Mouse (Mus musculus) liver, adult 2 months (tissue): ENCODE results near the gene Tchp. TPM values are rescaled to one million over a fixed set of nuclear protein-coding genes. Genes with fewer than 3 reads are reported as not detected.
A peak's percentile ranks its signal among the peaks of the same experiment; 100 is the strongest.

Experiments used
- DNase-seq: peaks from one replicate; pipeline ENCODE4 v3.0.0-alpha.2; 2011; ENCODE audit warnings: low read depth, low spot score; ENCODE audit errors: extremely low read depth
- H3K27ac ChIP-seq: fragments of 200-500 bp; replicated peaks from 2 replicates; pipeline ENCODE4 v1.5.1; 2012; ENCODE audit warnings: low read depth, mild to moderate bottlenecking, control low read depth, inconsistent platforms, low read length; ENCODE audit not compliant: insufficient read depth
- H3K27me3 ChIP-seq: fragments of 200-500 bp; 2 replicates; pipeline ENCODE4 v1.6.1; 2012; ENCODE audit warnings: mild to moderate bottlenecking, moderate library complexity, low read length, inconsistent platforms; ENCODE audit not compliant: control insufficient read depth, insufficient read depth
- H3K36me3 ChIP-seq: fragments of 200-500 bp; 2 replicates; pipeline ENCODE4 v1.6.1; 2012; ENCODE audit warnings: low read length, inconsistent platforms; ENCODE audit not compliant: control insufficient read depth, insufficient read depth
- H3K4me1 ChIP-seq: fragments of 200-500 bp; 2 replicates; pipeline ENCODE4 v1.6.1; 2011; ENCODE audit warnings: low read length; ENCODE audit not compliant: control insufficient read depth, insufficient read depth
- H3K4me3 ChIP-seq: fragments of 200-500 bp; 2 replicates; pipeline ENCODE4 v1.5.1; 2011; ENCODE audit warnings: low read depth, mild to moderate bottlenecking, control low read depth, low read length, moderate library complexity; ENCODE audit not compliant: insufficient read depth
- H3K79me2 ChIP-seq: fragments of 200-500 bp; 2 replicates; pipeline ENCODE4 v1.6.1; 2012; ENCODE audit warnings: inconsistent platforms, mild to moderate bottlenecking, low read length, moderate library complexity; ENCODE audit not compliant: control insufficient read depth, insufficient read depth
- H3K9ac ChIP-seq: fragments of 200-500 bp; 2 replicates; pipeline ENCODE4 v1.6.1; 2012; ENCODE audit warnings: low read depth, mild to moderate bottlenecking, control low read depth, inconsistent platforms, low read length
- CTCF ChIP-seq: fragments of 200-500 bp; IDR thresholded peaks from 2 replicates; pipeline ENCODE4 v1.5.1; 2011; ENCODE audit warnings: low read depth, low read length, control low read depth
- POLR2A ChIP-seq: fragments of 200-500 bp; IDR thresholded peaks from 2 replicates; pipeline ENCODE4 v1.6.1; 2011; ENCODE audit warnings: low read length, control low read depth; ENCODE audit not compliant: insufficient read depth; ENCODE audit errors: extremely low read depth
- WGBS: fragments of 180-500 bp; shearing (Covaris S2); methylation state at CpG from one replicate; pipeline ENCODE4 v1.1.7; 2018; 5-methylcytosine and 5-hydroxymethylcytosine counted together
- polyA plus RNA-seq: library from polyadenylated mRNA; depleted of rRNA; stranded (reverse); fragments of >200 nt; gene quantifications from 2 replicates; pipeline ENCODE4 v1.2.3, GENCODE M21; 2012
- total RNA-seq: library from RNA; depleted of rRNA; stranded (reverse); fragments of >200 nt; gene quantifications from 2 replicates; pipeline ENCODE4 v1.2.3, GENCODE M21; 2014

The Tchp gene
- total and polyA plus RNA-seq, 2 experiments, result 0.83 to 4.0 TPM

DNA sequence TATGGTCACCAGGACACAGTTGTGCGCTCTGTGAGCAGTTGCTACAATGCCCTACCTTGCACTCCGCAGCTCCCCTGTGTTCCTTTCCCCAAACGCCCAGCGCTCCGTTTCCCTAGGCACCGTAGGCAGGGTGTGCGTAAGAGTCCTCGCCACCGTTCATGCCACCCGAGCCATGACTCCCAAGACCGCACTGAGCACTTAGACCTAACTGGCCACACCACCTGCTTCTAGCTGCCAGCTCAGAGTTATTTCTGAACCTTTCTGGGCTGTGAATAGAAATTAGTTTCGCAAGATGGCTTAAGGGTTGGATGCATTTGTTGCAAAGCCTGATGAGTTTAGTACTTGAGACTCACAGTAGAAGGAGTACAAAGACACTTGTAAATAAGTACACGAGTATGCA lies 15.3 kb downstream of the Tchp start:
- Histone ChIP-seq H3K9ac (no peak overlapping the region), H3K4me3 (no peak overlapping the region), H3K27ac (no peak overlapping the region), H3K4me1 (no peaks in the 10 kb centered on the region), H3K36me3 (0 out of 2 replicates have a peak, but pooled peaks cover 2% of the 10 kb centered on the region), H3K79me2 (no peaks in the 10 kb centered on the region), H3K27me3 (no peaks in the 10 kb centered on the region)
- TF ChIP-seq CTCF (no peak), POLR2A (no peak)
- WGBS, result 94% methylated on average over 13 of the region's 13 CpGs
- no peak for DNase-seq

DNA sequence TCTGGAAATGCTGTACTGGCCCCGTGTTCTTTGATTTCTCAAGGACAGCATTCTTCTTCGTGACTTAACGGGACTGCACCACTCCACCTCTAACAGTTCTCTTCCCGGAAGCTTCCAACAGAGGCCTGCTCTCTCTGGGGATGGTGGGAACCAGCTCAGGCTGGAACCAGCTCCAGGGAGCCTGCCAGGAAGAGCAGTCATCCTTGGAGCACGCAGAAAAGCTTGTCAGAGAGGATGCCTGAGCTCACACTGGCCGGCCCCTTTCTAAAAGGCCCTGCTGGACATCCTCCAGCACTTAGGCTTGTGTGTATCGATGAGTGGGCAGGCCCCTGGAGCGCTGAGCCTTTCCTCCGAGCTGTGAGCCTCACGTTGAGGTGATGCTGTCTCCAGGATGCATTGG lies 20.6 kb downstream of the Tchp start:
- no peak overlapping the region for H3K4me3 ChIP-seq
- H3K27ac ChIP-seq, result no peak overlapping the region
- no peaks in the 10 kb centered on the region for H3K4me1 ChIP-seq
- WGBS, result 86% methylated on average over 10 of the region's 10 CpGs
- TF ChIP-seq POLR2A (no peak), CTCF (no peak)
- DNase-seq, result no peak
- no peak overlapping the region for H3K9ac ChIP-seq
- H3K79me2 ChIP-seq, result no peaks in the 10 kb centered on the region
- H3K36me3 ChIP-seq, result peaks cover 12% of the 10 kb centered on the region
- no peaks in the 10 kb centered on the region for H3K27me3 ChIP-seq

DNA sequence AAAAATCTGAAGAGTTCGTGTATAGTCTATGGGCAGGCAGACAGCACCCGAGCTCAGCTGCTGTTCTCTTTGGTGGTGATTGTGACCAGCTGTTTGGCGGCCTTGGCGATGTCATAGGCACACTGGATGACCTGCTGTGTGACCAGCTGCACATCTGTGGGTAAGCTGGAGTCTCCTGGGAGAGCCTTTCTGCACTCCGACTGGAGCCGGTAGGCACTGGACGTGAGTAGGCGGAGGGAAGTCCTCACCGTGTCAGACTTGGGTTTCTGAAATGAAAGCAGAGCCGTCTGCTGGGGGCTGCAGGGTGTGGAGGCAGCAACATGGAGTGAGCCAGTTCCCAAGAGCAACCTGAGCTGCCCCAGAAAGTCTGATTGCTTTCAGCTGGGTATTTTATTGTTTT lies 22.6 kb downstream of the Tchp start:
- no peak overlapping the region for H3K27ac ChIP-seq
- peaks cover 18% of the 10 kb centered on the region for H3K36me3 ChIP-seq

DNA sequence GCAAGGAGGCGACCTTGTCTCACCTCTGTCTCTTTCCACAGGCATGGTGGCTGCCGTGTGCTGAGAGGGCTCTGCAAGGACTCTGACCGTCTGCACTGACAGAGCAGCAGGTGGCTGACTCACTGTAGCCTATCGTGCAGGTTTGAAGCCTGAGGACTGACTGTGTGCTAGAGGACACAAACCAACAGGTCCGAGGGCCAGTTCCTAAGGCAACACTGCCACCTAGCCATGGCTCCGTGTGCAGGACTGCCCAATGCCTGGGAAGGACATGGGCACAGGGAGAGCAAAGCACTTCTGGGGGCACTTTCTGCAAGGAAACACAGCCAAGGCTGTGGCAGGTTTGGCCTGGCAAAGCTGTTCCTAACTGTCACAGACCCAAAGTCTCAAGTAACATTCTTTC lies 23.9 kb downstream of the Tchp start:
- Histone ChIP-seq H3K79me2 (no peaks in the 10 kb centered on the region), H3K27ac (no peak overlapping the region), H3K4me3 (no peak overlapping the region), H3K4me1 (no peaks in the 10 kb centered on the region), H3K9ac (no peak overlapping the region), H3K36me3 (peaks cover 24% of the 10 kb centered on the region), H3K27me3 (no peaks in the 10 kb centered on the region)
- 81% methylated on average over 6 of the region's 6 CpGs for WGBS
- no peak for DNase-seq
- TF ChIP-seq POLR2A, result no peak
- peak; percentile 32; the same call in 1 of the 2 replicates for TF ChIP-seq CTCF

More for the DNA sequence above, 22.6 kb downstream of the Tchp start:
- no peak for DNase-seq
- TF ChIP-seq POLR2A (no peak), CTCF (no peak)
- H3K4me1 ChIP-seq, result no peaks in the 10 kb centered on the region
- no peak overlapping the region for H3K4me3 ChIP-seq
- WGBS, result 90% methylated on average over 10 of the region's 10 CpGs
- no peaks in the 10 kb centered on the region for H3K27me3 ChIP-seq
- H3K79me2 ChIP-seq, result no peaks in the 10 kb centered on the region
- no peak overlapping the region for H3K9ac ChIP-seq

DNA sequence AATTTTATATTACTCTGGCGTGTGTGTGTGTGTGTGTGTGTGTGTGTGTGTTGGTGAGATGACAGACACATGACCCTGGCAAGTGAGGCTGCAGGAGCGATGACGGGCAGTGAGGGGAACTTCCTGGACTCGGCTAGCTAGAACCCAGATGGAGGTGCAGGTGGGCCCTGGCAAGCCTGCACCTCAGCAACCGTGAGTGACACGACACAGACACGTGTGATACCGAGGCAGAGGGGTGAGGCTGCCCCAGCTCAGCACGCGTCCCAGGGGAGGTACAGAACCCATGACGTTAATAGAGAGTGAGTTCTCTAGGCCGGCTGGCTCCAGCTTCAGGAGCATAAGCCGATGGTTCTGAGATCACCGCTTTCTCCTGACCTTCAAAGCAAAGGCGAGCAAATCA lies 24.4 kb downstream of the Tchp start:
- H3K79me2 ChIP-seq, result no peaks in the 10 kb centered on the region
- no peaks in the 10 kb centered on the region for H3K27me3 ChIP-seq
- H3K4me1 ChIP-seq, result no peaks in the 10 kb centered on the region
- no peak overlapping the region for H3K4me3 ChIP-seq
- WGBS, result 93% methylated on average over 15 of the region's 15 CpGs
- no peak for DNase-seq
- no peak overlapping the region for H3K9ac ChIP-seq
- no peak overlapping the region for H3K27ac ChIP-seq
- peaks cover 24% of the 10 kb centered on the region for H3K36me3 ChIP-seq
- TF ChIP-seq POLR2A (no peak), CTCF (no peak)

DNA sequence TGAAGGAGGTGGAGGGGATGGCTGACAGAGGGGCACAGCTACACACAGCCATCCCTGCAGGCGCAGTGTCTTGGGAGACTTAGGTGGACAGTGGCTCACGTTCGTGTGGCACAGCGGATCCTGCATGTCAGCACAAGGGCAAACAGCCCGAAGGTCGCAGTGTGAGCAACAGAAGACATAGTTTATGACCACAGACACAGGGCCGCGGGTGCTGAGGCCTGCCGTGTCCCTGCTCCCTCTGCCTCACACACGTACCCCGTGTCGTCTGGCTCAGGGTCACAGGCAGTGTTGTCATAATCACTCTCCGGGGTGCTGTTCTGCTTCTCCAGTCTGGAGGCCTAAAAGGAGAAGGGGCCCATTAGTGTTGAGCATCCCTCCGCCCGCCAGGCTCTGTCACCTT lies 26.0 kb downstream of the Tchp start:
- no peak overlapping the region for H3K9ac ChIP-seq
- peaks cover 26% of the 10 kb centered on the region for H3K36me3 ChIP-seq
- no peaks in the 10 kb centered on the region for H3K27me3 ChIP-seq
- TF ChIP-seq CTCF, result no peak
- TF ChIP-seq POLR2A, result no peak
- DNase-seq, result no peak
- H3K4me1 ChIP-seq, result 0 out of 2 replicates have a peak, but pooled peaks cover 2% of the 10 kb centered on the region
- H3K79me2 ChIP-seq, result no peaks in the 10 kb centered on the region
- no peak overlapping the region for H3K4me3 ChIP-seq
- no peak overlapping the region for H3K27ac ChIP-seq
- WGBS, result 94% methylated on average over 15 of the region's 15 CpGs
